Mouse (Mus musculus) granulocyte monocyte progenitor cell, adult 5-6 weeks (primary cell): ENCODE measurements around the gene Kcnh2. TPM values are rescaled to one million over a fixed set of nuclear protein-coding genes. Genes with fewer than 3 reads are reported as not detected.

Experiments
- total RNA-seq, 2 experiments: library from RNA; stranded (forward) in 1 of 2; stranded (reverse) in 1 of 2; fragments of 200-712, 200-1000 nt in 1 of 2; fragments of >200 nt in 1 of 2; fragmentation: Nextera tagmentation in 1 of 2; gene quantifications; 2 replicates each; pipeline ENCODE4 v1.2.3; 2014 to 2017

The Kcnh2 gene
- total RNA-seq, 2 experiments from 2014 or later: not detected

Other genes starting within 250 kb of the Kcnh2 start
- gene Nupl2, start 186.6 kb downstream of the Kcnh2 start, total RNA-seq (2014; fragmentation: Nextera tagmentation): 14.2 and 18.3 TPM in 2 replicates
- 7.1 and 7.5 TPM in 2 replicates for gene Nupl2, start 186.6 kb downstream of the Kcnh2 start, total RNA-seq (2017)
- gene Nos3, start 13.2 kb upstream of the Kcnh2 start, total RNA-seq (2014; fragmentation: Nextera tagmentation): 0.56 TPM in 1 of 2 replicates, not detected in the other
- not detected in 2 replicates for gene Nos3, start 13.2 kb upstream of the Kcnh2 start, total RNA-seq (2017)
- gene Atg9b, start 40.5 kb upstream of the Kcnh2 start, total RNA-seq (2014; fragmentation: Nextera tagmentation): 1.8 and 4.0 TPM in 2 replicates
- gene Atg9b, start 40.5 kb upstream of the Kcnh2 start, total RNA-seq (2017): 4.0 and 5.3 TPM in 2 replicates
- 17.6 and 56.8 TPM in 2 replicates for gene Abcb8, start 42.1 kb upstream of the Kcnh2 start, total RNA-seq (2014; fragmentation: Nextera tagmentation)
- gene Abcb8, start 42.1 kb upstream of the Kcnh2 start, total RNA-seq (2017): 14.4 and 23.9 TPM in 2 replicates
- not detected in 2 replicates for gene Asic3, start 61.8 kb upstream of the Kcnh2 start, total RNA-seq (2014; fragmentation: Nextera tagmentation)
- not detected in 2 replicates for gene Asic3, start 61.8 kb upstream of the Kcnh2 start, total RNA-seq (2017)
- gene Cdk5, start 71.9 kb upstream of the Kcnh2 start, total RNA-seq (2014; fragmentation: Nextera tagmentation): 24.4 and 36.9 TPM in 2 replicates
- 20.7 and 22.4 TPM in 2 replicates for gene Cdk5, start 71.9 kb upstream of the Kcnh2 start, total RNA-seq (2017)
- 20.9 and 28.9 TPM in 2 replicates for gene Slc4a2, start 72.2 kb upstream of the Kcnh2 start, total RNA-seq (2014; fragmentation: Nextera tagmentation)
- gene Slc4a2, start 72.2 kb upstream of the Kcnh2 start, total RNA-seq (2017): 13.5 and 29.3 TPM in 2 replicates
- 53.8 and 75.7 TPM in 2 replicates for gene Fastk, start 93.7 kb upstream of the Kcnh2 start, total RNA-seq (2014; fragmentation: Nextera tagmentation)
- gene Fastk, start 93.7 kb upstream of the Kcnh2 start, total RNA-seq (2017): 15.9 and 23.3 TPM in 2 replicates
- gene Tmub1, start 96.2 kb upstream of the Kcnh2 start, total RNA-seq (2014; fragmentation: Nextera tagmentation): 6.4 and 18.7 TPM in 2 replicates
- 8.8 and 11.1 TPM in 2 replicates for gene Tmub1, start 96.2 kb upstream of the Kcnh2 start, total RNA-seq (2017)
- 21.5 and 26.8 TPM in 2 replicates for gene Agap3, start 100.6 kb upstream of the Kcnh2 start, total RNA-seq (2014; fragmentation: Nextera tagmentation)
- 19.4 and 31.8 TPM in 2 replicates for gene Agap3, start 100.6 kb upstream of the Kcnh2 start, total RNA-seq (2017)
- gene Gbx1, start 175.6 kb upstream of the Kcnh2 start, total RNA-seq (2014; fragmentation: Nextera tagmentation): not detected in 2 replicates
- not detected in 2 replicates for gene Gbx1, start 175.6 kb upstream of the Kcnh2 start, total RNA-seq (2017)
- gene Asb10, start 189.4 kb upstream of the Kcnh2 start, total RNA-seq (2014; fragmentation: Nextera tagmentation): not detected in 2 replicates
- not detected in 2 replicates for gene Asb10, start 189.4 kb upstream of the Kcnh2 start, total RNA-seq (2017)
- gene 4931409K22Rik, start 205.2 kb upstream of the Kcnh2 start, total RNA-seq (2014; fragmentation: Nextera tagmentation): not detected in 2 replicates
- not detected in 2 replicates for gene 4931409K22Rik, start 205.2 kb upstream of the Kcnh2 start, total RNA-seq (2017)
- gene Abcf2, start 225.9 kb upstream of the Kcnh2 start, total RNA-seq (2014; fragmentation: Nextera tagmentation): 51.6 and 74.3 TPM in 2 replicates
- 98.3 and 98.8 TPM in 2 replicates for gene Abcf2, start 225.9 kb upstream of the Kcnh2 start, total RNA-seq (2017)
- 17.8 and 17.9 TPM in 2 replicates for gene Chpf2, start 235.1 kb upstream of the Kcnh2 start, total RNA-seq (2014; fragmentation: Nextera tagmentation)
- 10.4 and 29.2 TPM in 2 replicates for gene Chpf2, start 235.1 kb upstream of the Kcnh2 start, total RNA-seq (2017)